Mouse (Mus musculus) 416B (cell line): Measurements from ENCODE around the gene Hspa1a.

Source experiments
- DNase-seq: peaks from one replicate; pipeline ENCODE4 v3.0.0; 2011; ENCODE audit warnings: low read depth

Gene Hspa1a

GRCm38 (mm10) chr17:34947606-34948005, 24.4 kb downstream of the Hspa1a start:
- peak; percentile 73 for DNase-seq

- DNase-seq, result no peak
These were observed 25.3 kb downstream of the Hspa1a start for GRCm38 (mm10) chr17:34946486-34947140.

DNA sequence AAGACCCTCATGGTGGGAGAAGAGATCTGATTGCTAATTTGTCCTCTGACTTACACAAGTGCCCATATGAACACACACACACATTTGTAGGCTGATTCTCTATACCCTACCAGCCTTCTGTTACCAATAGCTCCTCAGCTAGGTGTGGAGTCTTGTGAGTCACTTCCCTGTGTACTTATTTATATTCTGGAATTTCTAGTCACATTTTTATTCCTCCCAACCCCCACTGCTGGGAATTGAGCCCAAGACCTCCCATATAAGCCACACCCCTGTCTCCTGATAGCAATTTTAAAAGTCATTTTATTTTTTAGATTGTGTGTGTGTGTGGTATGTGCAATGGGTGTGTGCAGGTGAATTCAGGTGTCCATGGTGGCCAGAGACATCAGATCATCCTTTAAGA, 27.6 kb downstream of the Hspa1a start:
- DNase-seq, result no peak

DNA sequence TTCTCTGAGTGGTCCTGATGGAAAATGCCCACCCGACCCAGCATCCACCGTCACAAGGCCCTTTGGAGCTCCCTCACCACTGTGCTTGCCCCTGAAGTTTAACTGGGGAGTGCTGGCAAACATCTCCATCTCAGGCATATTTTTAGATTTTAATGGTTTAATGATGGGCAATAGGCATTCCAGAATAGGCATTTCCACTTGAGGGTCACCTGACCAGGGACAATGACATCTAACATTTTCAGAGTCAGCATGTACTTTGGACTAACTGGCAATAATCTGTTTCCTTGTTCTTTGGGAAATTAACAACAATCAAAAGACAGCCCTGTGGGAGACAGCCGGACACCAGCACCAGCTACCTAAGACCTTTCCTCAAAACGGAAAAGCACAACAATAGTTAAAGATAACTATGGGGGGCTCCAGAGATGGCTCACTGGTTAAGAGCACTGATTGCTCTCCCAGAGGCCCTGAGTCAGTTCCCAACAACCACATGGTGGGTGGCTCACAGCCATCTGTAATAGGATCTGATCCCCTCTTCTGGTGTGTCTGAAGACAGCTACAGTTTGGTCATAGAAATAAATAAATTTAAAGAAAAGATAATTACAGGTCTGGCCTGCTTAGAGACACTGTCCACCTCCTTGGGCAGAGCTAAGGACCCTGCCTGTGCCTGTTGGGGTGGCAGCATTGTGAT, 28.7 kb downstream of the Hspa1a start:
- no peak for DNase-seq

DNA sequence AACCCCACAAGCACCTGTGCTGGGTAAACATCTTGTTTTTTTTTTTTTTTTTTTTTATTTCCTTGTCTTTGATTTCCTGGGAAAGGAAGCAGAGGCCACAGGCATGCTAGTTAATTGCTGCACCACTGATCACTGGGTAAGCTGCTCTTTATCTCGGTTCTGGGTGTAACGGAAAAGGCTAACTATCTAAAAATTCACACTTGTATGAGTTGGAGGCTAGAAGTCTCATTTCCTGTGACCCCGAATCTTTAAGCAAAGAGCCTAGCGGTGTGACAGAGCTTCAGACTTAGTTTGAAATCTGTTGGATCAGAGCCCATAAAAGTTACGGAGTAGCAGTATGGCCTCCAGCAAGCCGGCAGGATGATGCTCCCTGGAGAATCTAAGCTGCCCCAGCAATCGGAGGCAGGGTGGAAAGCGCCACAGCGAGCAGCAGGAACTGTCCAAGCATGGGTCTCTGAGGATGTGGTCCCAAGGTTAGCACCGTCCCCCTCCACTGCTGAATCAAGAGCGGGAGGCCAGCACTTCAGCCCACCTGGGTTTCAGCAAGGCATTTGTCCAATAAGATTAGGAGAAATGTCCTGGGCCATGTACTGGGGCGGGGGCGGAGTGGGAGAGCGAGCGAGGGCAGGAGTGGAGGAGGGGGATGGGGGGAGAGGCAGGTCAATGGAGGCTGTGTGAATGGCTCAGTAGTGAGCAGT, 30.5 kb downstream of the Hspa1a start:
- peak; percentile 20 for DNase-seq

- peak; percentile 78 for DNase-seq
These were observed 33.9 kb downstream of the Hspa1a start for GRCm38 (mm10) chr17:34937960-34938505.

DNA sequence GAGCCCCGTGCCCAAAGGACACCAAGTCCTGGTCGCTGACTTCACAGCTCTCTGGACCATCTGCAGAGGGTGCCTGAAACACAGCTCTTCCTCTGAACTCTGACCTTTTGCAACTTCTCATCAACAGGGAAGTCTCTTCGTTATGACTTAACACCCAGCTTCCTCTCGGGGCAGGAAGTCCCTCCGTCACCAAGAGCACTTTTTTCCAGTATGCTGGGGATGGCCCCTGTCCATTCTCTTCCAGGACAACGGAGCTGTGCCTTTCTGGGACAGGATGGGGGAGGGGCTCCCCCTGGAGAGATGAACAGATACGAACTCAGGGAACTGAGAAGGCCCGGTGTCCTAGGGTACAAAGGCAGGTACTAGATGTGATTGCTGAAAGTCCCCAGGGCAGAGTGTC, 37.1 kb downstream of the Hspa1a start:
- DNase-seq, result peak; percentile 47

- no peak for DNase-seq
These were observed 37.9 kb downstream of the Hspa1a start for GRCm38 (mm10) chr17:34934031-34934430.

DNA sequence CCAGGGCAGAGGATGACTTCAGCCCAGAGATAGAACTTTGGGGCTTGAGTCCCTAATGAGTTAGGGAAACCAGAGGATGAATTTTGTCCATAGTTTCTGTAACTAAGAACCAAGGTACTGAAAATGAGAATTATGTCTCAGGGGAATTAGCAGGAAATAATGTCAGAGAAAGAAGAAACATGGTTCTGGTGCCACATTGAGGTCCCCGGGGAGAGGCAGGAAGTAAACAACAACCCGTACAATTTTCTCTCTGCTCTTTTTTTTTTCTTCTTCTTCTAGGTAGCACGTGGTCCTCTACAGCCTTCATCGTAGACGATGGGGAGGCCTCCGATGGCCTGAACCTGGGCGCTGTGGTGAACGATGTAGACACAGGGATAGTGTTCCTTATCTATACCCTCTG, 39.7 kb downstream of the Hspa1a start:
- DNase-seq, result no peak

GRCm38 (mm10) chr17:34931735-34932098, 40.2 kb downstream of the Hspa1a start:
- no peak for DNase-seq

- DNase-seq, result peak; percentile 99
These were observed 40.8 kb downstream of the Hspa1a start, which contains the start of gene Neu1 for GRCm38 (mm10) chr17:34931061-34931734. Gene Neu1 (plus strand): TSS chr17:34931253.

DNA sequence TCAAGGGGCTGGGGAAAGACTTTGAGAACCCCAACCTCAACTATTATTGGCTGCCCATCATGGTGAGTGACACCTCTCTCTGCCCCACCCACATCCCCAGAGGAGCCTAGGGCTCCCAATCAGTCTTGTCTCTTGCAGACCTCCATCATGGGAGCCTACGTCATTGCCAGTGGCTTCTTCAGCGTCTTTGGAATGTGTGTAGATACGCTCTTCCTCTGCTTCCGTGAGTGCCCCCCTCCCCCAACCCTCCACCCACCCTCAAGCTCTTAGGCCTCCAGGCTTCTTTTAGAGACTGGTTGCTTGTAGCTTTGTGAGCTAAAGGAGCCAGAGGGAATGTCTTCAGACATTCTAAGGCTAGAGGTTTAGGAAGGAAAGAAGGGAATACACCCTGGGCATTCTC, 43.1 kb downstream of the Hspa1a start:
- DNase-seq, result no peak

DNA sequence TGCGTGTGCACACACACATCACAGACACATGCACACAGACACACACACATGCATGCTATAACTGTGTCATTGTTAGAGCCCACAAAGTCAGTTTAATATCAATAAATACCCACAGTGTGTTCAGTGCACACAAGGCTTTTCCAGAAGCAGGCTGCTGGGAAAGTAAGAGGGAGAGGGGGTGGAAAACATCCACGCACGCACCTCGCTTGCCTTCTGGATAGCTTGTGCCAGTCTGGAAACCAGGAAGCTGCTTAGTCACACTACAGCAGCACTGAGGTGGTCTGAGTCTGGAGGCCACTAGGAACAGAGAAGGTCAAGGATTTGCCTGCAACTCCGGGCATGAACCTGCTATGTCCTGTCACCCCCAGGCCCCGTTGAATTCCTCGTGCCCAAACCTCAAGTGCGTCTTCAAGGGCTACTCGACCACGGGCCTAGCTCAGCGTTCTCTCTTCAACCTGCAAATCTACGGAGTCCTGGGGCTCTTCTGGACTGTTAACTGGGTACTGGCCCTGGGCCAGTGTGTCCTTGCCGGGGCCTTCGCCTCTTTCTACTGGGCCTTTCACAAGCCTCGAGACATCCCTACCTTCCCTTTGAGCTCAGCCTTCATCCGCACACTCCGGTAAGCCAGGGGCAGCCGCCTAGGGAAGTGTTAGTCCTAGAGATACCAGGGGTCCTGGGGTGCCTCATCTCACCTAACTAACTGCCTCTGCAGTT, 44.5 kb downstream of the Hspa1a start:
- no peak for DNase-seq

DNA sequence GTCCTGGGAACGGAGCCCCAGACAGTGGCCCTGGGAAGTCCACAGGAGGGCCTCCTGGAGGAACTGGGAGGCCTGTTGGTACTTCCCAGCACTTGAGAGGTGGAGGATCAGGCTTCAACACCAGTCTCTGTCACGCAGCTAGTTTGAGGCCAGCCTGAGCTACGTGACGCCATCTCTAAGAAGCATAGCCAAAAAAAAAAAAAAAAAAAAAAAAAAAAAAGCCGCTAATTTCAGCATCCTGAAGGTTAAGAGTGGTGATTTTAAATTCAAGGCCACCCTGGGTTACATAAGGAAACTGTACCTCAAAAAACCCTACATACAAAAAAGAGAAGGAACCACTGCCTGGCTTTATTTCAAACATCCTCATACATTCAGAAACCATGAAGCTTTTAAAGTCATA, 47.7 kb downstream of the Hspa1a start:
- DNase-seq, result peak; percentile 64

DNA sequence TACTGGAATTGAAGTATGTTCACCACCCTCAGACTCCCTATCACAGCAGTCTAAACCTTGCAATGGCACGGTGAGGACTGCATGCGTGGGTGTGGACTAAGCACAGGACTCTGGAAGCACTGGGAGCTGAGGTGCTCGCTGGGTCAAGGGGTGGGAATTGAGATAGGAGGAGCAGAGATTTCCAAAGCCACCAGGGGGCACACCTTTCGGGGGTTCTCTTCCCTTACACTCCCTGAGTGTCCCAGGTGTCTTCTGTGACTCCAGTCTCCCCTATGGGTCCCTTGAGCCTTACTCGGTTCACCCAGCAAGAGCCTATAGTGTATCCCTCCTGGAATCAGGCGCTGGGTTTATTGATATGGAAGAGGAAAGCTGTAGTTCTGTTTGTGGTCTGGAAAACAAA, 49.0 kb downstream of the Hspa1a start:
- DNase-seq, result peak; percentile 26
